Mouse (Mus musculus): Measurements from ENCODE around the gene Ubash3a.

Gene Ubash3a

GRCm38 (mm10) chr17:31263770-31264169, 56.1 kb downstream of the Ubash3a start:
- DNase-seq: peak; percentile 88

GRCm38 (mm10) chr17:31264372-31264771, 56.7 kb downstream of the Ubash3a start:
- no peak for DNase-seq

GRCm38 (mm10) chr17:31265171-31265572, 57.5 kb downstream of the Ubash3a start:
- peak; percentile 90 for DNase-seq

GRCm38 (mm10) chr17:31265831-31266230, 58.2 kb downstream of the Ubash3a start:
- DNase-seq: peak; percentile 92

GRCm38 (mm10) chr17:31266321-31266950, 58.8 kb downstream of the Ubash3a start:
- DNase-seq: peak; percentile 91

GRCm38 (mm10) chr17:31267138-31267537, 59.5 kb downstream of the Ubash3a start:
- no peak for DNase-seq

- DNase-seq: peak; percentile 68
Measured at GRCm38 (mm10) chr17:31267603-31268002, 59.9 kb downstream of the Ubash3a start.

GRCm38 (mm10) chr17:31268016-31268415, 60.3 kb downstream of the Ubash3a start:
- DNase-seq: peak; percentile 82

GRCm38 (mm10) chr17:31269761-31270160, 62.1 kb downstream of the Ubash3a start:
- DNase-seq: peak; percentile 85

GRCm38 (mm10) chr17:31270246-31270645, 62.6 kb downstream of the Ubash3a start:
- DNase-seq: peak; percentile 76

- DNase-seq: peak; percentile 83
Measured at GRCm38 (mm10) chr17:31270736-31271135, 63.1 kb downstream of the Ubash3a start.

- peak; percentile 83 for DNase-seq
Measured at GRCm38 (mm10) chr17:31271136-31271851, 63.6 kb downstream of the Ubash3a start.

GRCm38 (mm10) chr17:31272416-31273165, 64.9 kb downstream of the Ubash3a start:
- DNase-seq: peak; percentile 83

- DNase-seq: peak; percentile 93
Measured at GRCm38 (mm10) chr17:31273631-31274030, 66.0 kb downstream of the Ubash3a start.

GRCm38 (mm10) chr17:31275181-31275580, 67.5 kb downstream of the Ubash3a start:
- peak; percentile 90 for DNase-seq

- DNase-seq: peak; percentile 91
Measured at GRCm38 (mm10) chr17:31276207-31276921, 68.7 kb downstream of the Ubash3a start.

- DNase-seq: peak; percentile 100
Measured at GRCm38 (mm10) chr17:31276922-31277918, 69.5 kb downstream of the Ubash3a start, which contains the start of gene Rsph1. Rsph1 (minus strand) TSS chr17:31277383.

GRCm38 (mm10) chr17:31277931-31278330, 70.3 kb downstream of the Ubash3a start:
- DNase-seq: peak; percentile 93

GRCm38 (mm10) chr17:31279541-31279940, 71.9 kb downstream of the Ubash3a start:
- DNase-seq: peak; percentile 92

GRCm38 (mm10) chr17:31280269-31280668, 72.6 kb downstream of the Ubash3a start:
- DNase-seq: no peak

Measured in heart, adult 11 months (tissue).